Mouse (Mus musculus) kidney, embryonic 16.5 days (tissue): ENCODE data around the gene Kmt5b. TPM values are rescaled to one million over a fixed set of nuclear protein-coding genes. Genes with fewer than 3 reads are reported as not detected.

Experiments used
- ATAC-seq: fragments of 200-750 bp; cut with Nextera tagmentation; 2 replicates; pipeline ENCODE4 v1.8.0; 2017; ENCODE audit warnings: moderate TSS enrichment; ENCODE audit not compliant: low FRiP score, low TSS enrichment
- H3K27ac ChIP-seq: fragments of 300-500 bp; sonication (generic); 2 replicates; pipeline ENCODE4 v1.5.1; 2014; ENCODE audit warnings: low read length
- H3K27me3 ChIP-seq: fragments of 300-500 bp; sonication (generic); 2 replicates; pipeline ENCODE4 v1.6.1; 2014; ENCODE audit warnings: low read length, control low read depth, mixed read lengths; ENCODE audit not compliant: insufficient read depth
- H3K36me3 ChIP-seq: fragments of 300-500 bp; sonication (generic); 2 replicates; pipeline ENCODE4 v1.6.1; 2014; ENCODE audit warnings: low read length, control low read depth, mixed read lengths; ENCODE audit not compliant: insufficient read depth
- H3K4me1 ChIP-seq: fragments of 300-500 bp; sonication (generic); 2 replicates; pipeline ENCODE4 v1.6.1; 2014; ENCODE audit warnings: low read length, control low read depth, mixed read lengths; ENCODE audit not compliant: insufficient read depth
- H3K4me2 ChIP-seq: fragments of 300-500 bp; sonication (generic); replicated peaks from 2 replicates; pipeline ENCODE4 v1.6.1; 2014; ENCODE audit warnings: low read depth, low read length
- H3K4me3 ChIP-seq: fragments of 300-500 bp; sonication (generic); 2 replicates; pipeline ENCODE4 v1.5.1; 2014; ENCODE audit warnings: mild to moderate bottlenecking, low read length
- H3K9ac ChIP-seq: fragments of 300-500 bp; sonication (generic); replicated peaks from 2 replicates; pipeline ENCODE4 v1.6.1; 2014; ENCODE audit warnings: low read length
- H3K9me3 ChIP-seq: fragments of 300-500 bp; sonication (generic); 2 replicates; pipeline ENCODE4 v1.6.1; 2016; ENCODE audit warnings: low read length, control low read depth
- WGBS: fragments of 180-500 bp; shearing (Covaris S2); extraction: QIAGEN DNeasy Blood & Tissue Kit; methylation state at CpG from one replicate; pipeline ENCODE4 v1.1.7; 2014; 5-methylcytosine and 5-hydroxymethylcytosine counted together
- polyA plus RNA-seq: library from polyadenylated mRNA; unstranded; fragments of >200 nt; fragmentation: Nextera tagmentation; extraction: Ambion mirVana; gene quantifications from 2 replicates; pipeline ENCODE4 v1.2.1, GENCODE M21; 2015

Kmt5b gene
- polyA plus RNA-seq, 1 experiment from 2014 or later = 28.1 TPM

- WGBS = 29% methylated on average over 2 of the region's 2 CpGs
- H3K27ac ChIP-seq = no peak overlapping the region
- H3K9ac ChIP-seq = no peak overlapping the region
- H3K4me3 ChIP-seq = no peak overlapping the region
- ATAC-seq = no peak
- H3K36me3 ChIP-seq = no peaks in the 10 kb centered on the region
- no peak overlapping the region for H3K4me2 ChIP-seq
- 0 out of 2 replicates have a peak, but pooled peaks cover 6% of the 10 kb centered on the region for H3K4me1 ChIP-seq
- no peaks in the 10 kb centered on the region for H3K27me3 ChIP-seq
- no peaks in the 10 kb centered on the region for H3K9me3 ChIP-seq
Observed at GRCm38 (mm10) chr19:3839686-3840085, 72.5 kb downstream of the Kmt5b start.

- ATAC-seq = no peak
- H3K27me3 ChIP-seq = no peaks in the 10 kb centered on the region
- no peaks in the 10 kb centered on the region for H3K9me3 ChIP-seq
- no peak overlapping the region for H3K9ac ChIP-seq
- H3K4me3 ChIP-seq = no peak overlapping the region
- 0 out of 2 replicates have a peak, but pooled peaks cover 6% of the 10 kb centered on the region for H3K4me1 ChIP-seq
- WGBS = 39% methylated on average over 5 of the region's 5 CpGs
- no peak overlapping the region for H3K27ac ChIP-seq
- H3K4me2 ChIP-seq = no peak overlapping the region
- no peaks in the 10 kb centered on the region for H3K36me3 ChIP-seq
Observed at GRCm38 (mm10) chr19:3840214-3840651, 73.0 kb downstream of the Kmt5b start.

GRCm38 (mm10) chr19:3840685-3841084, 73.5 kb downstream of the Kmt5b start:
- Histone ChIP-seq H3K27me3 (no peaks in the 10 kb centered on the region), H3K4me2 (no peak overlapping the region), H3K9ac (no peak overlapping the region), H3K4me3 (no peak overlapping the region), H3K36me3 (no peaks in the 10 kb centered on the region), H3K9me3 (no peaks in the 10 kb centered on the region), H3K4me1 (0 out of 2 replicates have a peak, but pooled peaks cover 6% of the 10 kb centered on the region), H3K27ac (no peak overlapping the region)
- WGBS = 78% methylated on average over 5 of the region's 5 CpGs
- no peak for ATAC-seq

GRCm38 (mm10) chr19:3842359-3843148, 75.3 kb downstream of the Kmt5b start:
- Histone ChIP-seq H3K4me1 (0 out of 2 replicates have a peak, but pooled peaks cover 6% of the 10 kb centered on the region), H3K36me3 (no peaks in the 10 kb centered on the region), H3K4me3 (no peak overlapping the region), H3K4me2 (no peak overlapping the region), H3K27me3 (no peaks in the 10 kb centered on the region), H3K9ac (no peak overlapping the region), H3K9me3 (no peaks in the 10 kb centered on the region), H3K27ac (peak overlapping the region; percentile 73)
- ATAC-seq = peak; percentile 85
- WGBS = 48% methylated on average over 12 of the region's 12 CpGs

GRCm38 (mm10) chr19:3843629-3844028, 76.4 kb downstream of the Kmt5b start:
- H3K27ac ChIP-seq = peak overlapping the region; percentile 73
- no peak for ATAC-seq
- WGBS = 81% methylated on average over 2 of the region's 2 CpGs
- H3K4me3 ChIP-seq = no peak overlapping the region
- H3K9ac ChIP-seq = no peak overlapping the region
- H3K27me3 ChIP-seq = no peaks in the 10 kb centered on the region
- 0 out of 2 replicates have a peak, but pooled peaks cover 6% of the 10 kb centered on the region for H3K4me1 ChIP-seq
- H3K9me3 ChIP-seq = no peaks in the 10 kb centered on the region
- H3K4me2 ChIP-seq = no peak overlapping the region
- no peaks in the 10 kb centered on the region for H3K36me3 ChIP-seq

GRCm38 (mm10) chr19:3844836-3845235, 77.6 kb downstream of the Kmt5b start:
- peaks cover 8% of the 10 kb centered on the region; the same call in 1 of the 2 replicates for H3K4me1 ChIP-seq
- H3K36me3 ChIP-seq = no peaks in the 10 kb centered on the region
- H3K9ac ChIP-seq = no peak overlapping the region
- H3K27ac ChIP-seq = no peak overlapping the region
- ATAC-seq = no peak
- WGBS = 89% methylated on average over 1 of the region's 1 CpGs
- no peaks in the 10 kb centered on the region for H3K27me3 ChIP-seq
- H3K9me3 ChIP-seq = no peaks in the 10 kb centered on the region
- H3K4me2 ChIP-seq = no peak overlapping the region
- H3K4me3 ChIP-seq = no peak overlapping the region

- no peak overlapping the region for H3K27ac ChIP-seq
- ATAC-seq = no peak
Observed at GRCm38 (mm10) chr19:3845339-3845738, 78.1 kb downstream of the Kmt5b start.

GRCm38 (mm10) chr19:3845803-3846406, 78.7 kb downstream of the Kmt5b start:
- Histone ChIP-seq H3K9me3 (no peaks in the 10 kb centered on the region), H3K36me3 (no peaks in the 10 kb centered on the region), H3K4me3 (no peak overlapping the region), H3K4me2 (no peak overlapping the region), H3K9ac (no peak overlapping the region), H3K4me1 (peaks cover 13% of the 10 kb centered on the region), H3K27me3 (no peaks in the 10 kb centered on the region), H3K27ac (no peak overlapping the region)
- ATAC-seq = no peak
- 52% methylated on average over 1 of the region's 1 CpGs for WGBS

More at GRCm38 (mm10) chr19:3845339-3845738, 78.1 kb downstream of the Kmt5b start:
- no peaks in the 10 kb centered on the region for H3K9me3 ChIP-seq
- H3K9ac ChIP-seq = no peak overlapping the region
- no peaks in the 10 kb centered on the region for H3K36me3 ChIP-seq
- H3K4me1 ChIP-seq = peaks cover 9% of the 10 kb centered on the region; the same call in 1 of the 2 replicates
- WGBS = 90% methylated on average over 11 of the region's 11 CpGs
- no peak overlapping the region for H3K4me3 ChIP-seq
- H3K27me3 ChIP-seq = no peaks in the 10 kb centered on the region
- H3K4me2 ChIP-seq = no peak overlapping the region

GRCm38 (mm10) chr19:3846676-3847604, 79.7 kb downstream of the Kmt5b start:
- Histone ChIP-seq H3K27ac (no peak overlapping the region), H3K4me1 (peaks cover 18% of the 10 kb centered on the region)
- WGBS = 79% methylated on average over 10 of the region's 10 CpGs

More at GRCm38 (mm10) chr19:3846676-3847604, 79.7 kb downstream of the Kmt5b start:
- Histone ChIP-seq H3K36me3 (no peaks in the 10 kb centered on the region), H3K4me2 (no peak overlapping the region), H3K9me3 (no peaks in the 10 kb centered on the region), H3K27me3 (no peaks in the 10 kb centered on the region), H3K9ac (no peak overlapping the region), H3K4me3 (no peak overlapping the region)
- ATAC-seq = no peak
